Mouse (Mus musculus) splenic B cell, adult 2 months (primary cell): ENCODE data around the gene Epha5.

Experiments used
- DNase-seq: peaks from one replicate; pipeline ENCODE4 v3.0.0-alpha.2; 2011; ENCODE audit warnings: low read depth, low spot score
- H3K27me3 ChIP-seq: 2 replicates; pipeline ENCODE4 v1.6.1; 2012; ENCODE audit warnings: mild to moderate bottlenecking, low read length, moderate library complexity, mixed read lengths; ENCODE audit not compliant: control insufficient read depth, poor library complexity, insufficient read depth, severe bottlenecking
- H3K36me3 ChIP-seq: 2 replicates; pipeline ENCODE4 v1.6.1; 2012; ENCODE audit warnings: mild to moderate bottlenecking, low read length, moderate library complexity, mixed read lengths; ENCODE audit not compliant: control insufficient read depth, poor library complexity, insufficient read depth, severe bottlenecking

Epha5 gene

GRCm38 (mm10) chr5:84417062-84417879 is at the start of gene Epha5:
Gene Epha5, minus strand, starts transcription at chr5:84417382.
- Histone ChIP-seq H3K27me3 (no peaks in the 10 kb centered on the region), H3K36me3 (no peaks in the 10 kb centered on the region)
- no peak for DNase-seq

- no peaks in the 10 kb centered on the region for H3K36me3 ChIP-seq
- no peaks in the 10 kb centered on the region for H3K27me3 ChIP-seq
- DNase-seq, result no peak
These were observed 39.0 kb upstream of the Epha5 start for GRCm38 (mm10) chr5:84456216-84456615.

GRCm38 (mm10) chr5:84454641-84455040 is 37.5 kb upstream of the Epha5 start:
- no peak for DNase-seq
- no peaks in the 10 kb centered on the region for H3K27me3 ChIP-seq

GRCm38 (mm10) chr5:84453839-84454238 is 36.7 kb upstream of the Epha5 start:
- no peak for DNase-seq
- Histone ChIP-seq H3K36me3 (no peaks in the 10 kb centered on the region), H3K27me3 (no peaks in the 10 kb centered on the region)

More at GRCm38 (mm10) chr5:84454641-84455040, 37.5 kb upstream of the Epha5 start:
- H3K36me3 ChIP-seq, result no peaks in the 10 kb centered on the region

- DNase-seq, result no peak
- Histone ChIP-seq H3K27me3 (no peaks in the 10 kb centered on the region), H3K36me3 (no peaks in the 10 kb centered on the region)
These were observed 23.1 kb upstream of the Epha5 start for GRCm38 (mm10) chr5:84440232-84440631.

- Histone ChIP-seq H3K36me3 (no peaks in the 10 kb centered on the region), H3K27me3 (no peaks in the 10 kb centered on the region)
- no peak for DNase-seq
These were observed 991 bp downstream of the Epha5 start for GRCm38 (mm10) chr5:84415961-84416821.

- DNase-seq, result no peak
- no peaks in the 10 kb centered on the region for H3K27me3 ChIP-seq
- H3K36me3 ChIP-seq, result no peaks in the 10 kb centered on the region
These were observed 2.2 kb downstream of the Epha5 start for GRCm38 (mm10) chr5:84414931-84415431.

- H3K27me3 ChIP-seq, result no peaks in the 10 kb centered on the region
- H3K36me3 ChIP-seq, result no peaks in the 10 kb centered on the region
- no peak for DNase-seq
These were observed 4.2 kb downstream of the Epha5 start for GRCm38 (mm10) chr5:84413026-84413425.

GRCm38 (mm10) chr5:84408370-84408769 is 8.8 kb downstream of the Epha5 start:
- H3K36me3 ChIP-seq, result no peaks in the 10 kb centered on the region
- no peak for DNase-seq
- no peaks in the 10 kb centered on the region for H3K27me3 ChIP-seq

- H3K36me3 ChIP-seq, result no peaks in the 10 kb centered on the region
- no peak for DNase-seq
- H3K27me3 ChIP-seq, result no peaks in the 10 kb centered on the region
These were observed 20.1 kb downstream of the Epha5 start for GRCm38 (mm10) chr5:84397085-84397484.

- Histone ChIP-seq H3K36me3 (no peaks in the 10 kb centered on the region), H3K27me3 (no peaks in the 10 kb centered on the region)
- DNase-seq, result no peak
These were observed 51.8 kb downstream of the Epha5 start for GRCm38 (mm10) chr5:84365334-84365733.

GRCm38 (mm10) chr5:84359430-84359829 is 57.8 kb downstream of the Epha5 start:
- Histone ChIP-seq H3K36me3 (no peaks in the 10 kb centered on the region), H3K27me3 (no peaks in the 10 kb centered on the region)
- no peak for DNase-seq

GRCm38 (mm10) chr5:84353069-84353468 is 64.1 kb downstream of the Epha5 start:
- Histone ChIP-seq H3K27me3 (no peaks in the 10 kb centered on the region), H3K36me3 (no peaks in the 10 kb centered on the region)
- no peak for DNase-seq

GRCm38 (mm10) chr5:84346728-84347499 is 70.3 kb downstream of the Epha5 start:
- H3K36me3 ChIP-seq, result no peaks in the 10 kb centered on the region
- no peaks in the 10 kb centered on the region for H3K27me3 ChIP-seq
- no peak for DNase-seq
